Mouse (Mus musculus) thymus, postnatal 25 days (tissue): ENCODE measurements around the gene Phykpl.
"Not testable (repeated sequence)": the region's sequence is repeated elsewhere in the genome, so short reads cannot be mapped to it uniquely, and the experiment has no call there.

ENCODE experiments used
- DNase-seq: peaks from one replicate; pipeline ENCODE4 v3.0.0; 2022

Phykpl gene

GRCm38 (mm10) chr11:51587059-51587458 is 2.5 kb downstream of the Phykpl start:
- DNase-seq: no peak

- DNase-seq: no peak
Measured at GRCm38 (mm10) chr11:51588833-51589232, 4.3 kb downstream of the Phykpl start.

- DNase-seq: no peak
Measured at GRCm38 (mm10) chr11:51590002-51590401, 5.4 kb downstream of the Phykpl start.

GRCm38 (mm10) chr11:51591168-51591567 is 6.6 kb downstream of the Phykpl start:
- no peak for DNase-seq

- no peak for DNase-seq
Measured at GRCm38 (mm10) chr11:51591915-51592314, 7.4 kb downstream of the Phykpl start.

- DNase-seq: no peak
Measured at GRCm38 (mm10) chr11:51593368-51593767, 8.8 kb downstream of the Phykpl start.

GRCm38 (mm10) chr11:51593849-51594248 is 9.3 kb downstream of the Phykpl start:
- no peak for DNase-seq

- no peak for DNase-seq
Measured at GRCm38 (mm10) chr11:51594715-51595350, 10.3 kb downstream of the Phykpl start.

- no peak for DNase-seq
Measured at GRCm38 (mm10) chr11:51595459-51596083, 11.0 kb downstream of the Phykpl start.

- no peak for DNase-seq
Measured at GRCm38 (mm10) chr11:51597553-51597952, 13.0 kb downstream of the Phykpl start.

- no peak for DNase-seq
Measured at GRCm38 (mm10) chr11:51602253-51602652, 17.7 kb downstream of the Phykpl start.

- peak; percentile 89 for DNase-seq
Measured at GRCm38 (mm10) chr11:51605602-51606446, 21.3 kb downstream of the Phykpl start.

- DNase-seq: peak; percentile 97
Measured at GRCm38 (mm10) chr11:51606447-51607095, 22.0 kb downstream of the Phykpl start, which contains the start of gene Hnrnpab. TSS of gene Hnrnpab (minus strand) at chr11:51606847.

GRCm38 (mm10) chr11:51607096-51607738 is 22.7 kb downstream of the Phykpl start:
- no peak for DNase-seq

GRCm38 (mm10) chr11:51609266-51609909 is 24.8 kb downstream of the Phykpl start:
- DNase-seq: peak; percentile 37

GRCm38 (mm10) chr11:51609940-51610339 is 25.4 kb downstream of the Phykpl start:
- not testable (repeated sequence) for DNase-seq

GRCm38 (mm10) chr11:51614256-51614655 is 29.7 kb downstream of the Phykpl start:
- no peak for DNase-seq

- DNase-seq: no peak
Measured at GRCm38 (mm10) chr11:51615129-51615528, 30.6 kb downstream of the Phykpl start.

GRCm38 (mm10) chr11:51615601-51616000 is 31.0 kb downstream of the Phykpl start:
- DNase-seq: peak; percentile 74

GRCm38 (mm10) chr11:51616113-51616512 is 31.6 kb downstream of the Phykpl start:
- not testable (repeated sequence) for DNase-seq

GRCm38 (mm10) chr11:51617693-51618092 is 33.1 kb downstream of the Phykpl start:
- peak; percentile 80 for DNase-seq

GRCm38 (mm10) chr11:51618894-51619408 is 34.4 kb downstream of the Phykpl start:
- DNase-seq: no peak
